Comparison of ENCODE assay signal across 8 mouse cellular contexts in the genomic region with DNA sequence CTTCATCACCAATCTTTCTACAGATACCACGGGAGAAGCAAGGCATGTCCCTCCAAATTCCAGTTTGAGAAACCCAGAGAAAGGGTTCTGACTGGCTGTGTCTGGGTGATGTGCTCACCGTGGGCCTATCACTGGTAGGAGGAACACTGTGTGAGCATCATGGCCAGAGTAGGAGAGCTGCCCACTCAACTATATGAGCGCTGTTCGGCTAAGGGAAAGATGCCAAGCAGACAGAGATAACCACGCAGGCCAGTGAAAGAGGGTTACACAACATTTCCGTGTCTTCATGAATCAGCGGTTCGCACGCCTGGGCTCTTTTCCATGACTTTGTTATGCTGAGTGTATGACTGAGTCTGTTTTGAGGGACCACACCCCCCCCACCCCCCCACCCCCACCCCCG.
DNase-seq lines count a peak whose midpoint lies in the region; ATAC-seq lines count a peak whose summit lies in the region.

No protein-coding gene starts in this region.

- peaks cover 5% of the 10 kb centered on the region for H3K4me1 ChIP-seq in heart, embryonic 13.5 days

- no peak overlapping the region for H3K4me3 ChIP-seq in heart, embryonic 13.5 days

- WGBS in heart, embryonic 13.5 days, result 69% methylated on average over 10 of the region's 10 CpGs

- ATAC-seq in heart, embryonic 13.5 days (ENCODE audit: extremely low read depth, insufficient number of reproducible peaks, low FRiP score, low TSS enrichment), result no peak

- H3K27ac ChIP-seq in heart, embryonic 13.5 days (replicated peaks), result 0 out of 2 replicates have a peak overlapping the region, but pooled peaks have one; percentile 37

- intact Hi-C loops in left cerebral cortex, postnatal 25 days (cut with DNase I), result loop anchor here (5.0 kb wide), 1 partner anchor 771 kb away; no protein-coding TSS in a partner anchor

- no peak overlapping the region for H3K9ac ChIP-seq in heart, embryonic 13.5 days

- H3K9me3 ChIP-seq in heart, embryonic 13.5 days, result no peaks in the 10 kb centered on the region

- H3K4me2 ChIP-seq in heart, embryonic 13.5 days, result no peak overlapping the region

- DNase-seq in adrenal gland, postnatal 10 days, result peak; percentile 42
- DNase-seq in adrenal gland, postnatal 4 days (ENCODE audit: low spot score in 2 of 2), result no peak
- DNase-seq in 416B (ENCODE audit: low read depth), result peak; percentile 90
- DNase-seq in left cerebral cortex, postnatal 25 days (ENCODE audit: low spot score in 2 of 2), result peak; percentile 59 to 94
- no peak for DNase-seq in cerebellum, postnatal 10 days
- DNase-seq in embryo, embryonic 10.5 days (ENCODE audit: low spot score), result no peak
- DNase-seq in spleen, postnatal 10 days (ENCODE audit: low spot score in 2 of 2), result no peak

- no peaks in the 10 kb centered on the region for H3K27me3 ChIP-seq in heart, embryonic 13.5 days (replicated peaks)

- no peaks in the 10 kb centered on the region for H3K36me3 ChIP-seq in heart, embryonic 13.5 days

Comparison
In these comparisons a context has a peak if more than half of its experiments do, and no peak if none do; other contexts are left out.
1. DNase-seq: peak in adrenal gland, postnatal 10 days (single experiment), 416B (single experiment) and left cerebral cortex, postnatal 25 days (2 of 2); none in adrenal gland, postnatal 4 days (0 of 2), cerebellum, postnatal 10 days (0 of 2), embryo, embryonic 10.5 days (single experiment) and spleen, postnatal 10 days (0 of 2).